Mouse (Mus musculus): ENCODE data around the gene Stk38. TPM values are rescaled to one million over a fixed set of nuclear protein-coding genes. Genes with fewer than 3 reads are reported as not detected.

The Stk38 gene
- polyA plus RNA-seq (2017; shearing (Covaris generic)): 291 TPM

GRCm38 (mm10) chr17:29007641-29008325, at the start of gene Stk38:
Gene Stk38, minus strand, starts transcription at chr17:29007995.

GRCm38 (mm10) chr17:29032274-29033069, 24.7 kb upstream of the Stk38 start, which contains the start of gene Srsf3:
Gene Srsf3, plus strand, starts transcription at chr17:29032628.

GRCm38 (mm10) chr17:28951831-28952799, 55.7 kb downstream of the Stk38 start, which contains the start of gene Kctd20:
Gene Kctd20, plus strand, starts transcription at chr17:28951950.

GRCm38 (mm10) chr17:28943740-28944139, 64.1 kb downstream of the Stk38 start, which contains the start of gene Pxt1:
Gene Pxt1, minus strand, starts transcription at chr17:28943840.

Other genes starting within 250 kb of the Stk38 start
- gene Mapk13, start 238.7 kb downstream of the Stk38 start, polyA plus RNA-seq (2017; shearing (Covaris generic)): not detected
- gene Brpf3, start 206.9 kb downstream of the Stk38 start, polyA plus RNA-seq (2017; shearing (Covaris generic)): 14.8 TPM
- gene Pnpla1, start 149.6 kb downstream of the Stk38 start, polyA plus RNA-seq (2017; shearing (Covaris generic)): not detected
- 0.19 TPM for gene 4930539E08Rik, start 92.7 kb downstream of the Stk38 start, polyA plus RNA-seq (2017; shearing (Covaris generic))
- not detected for gene Pxt1, start 64.2 kb downstream of the Stk38 start, polyA plus RNA-seq (2017; shearing (Covaris generic))
- gene Kctd20, start 56.0 kb downstream of the Stk38 start, polyA plus RNA-seq (2017; shearing (Covaris generic)): 63.8 TPM
- gene Srsf3, start 24.6 kb upstream of the Stk38 start, polyA plus RNA-seq (2017; shearing (Covaris generic)): 580 TPM
- gene Cdkn1a, start 83.0 kb upstream of the Stk38 start, polyA plus RNA-seq (2017; shearing (Covaris generic)): 156 TPM
- gene Rab44, start 106.2 kb upstream of the Stk38 start, polyA plus RNA-seq (2017; shearing (Covaris generic)): not detected
- 0.35 TPM for gene Cpne5, start 230.2 kb upstream of the Stk38 start, polyA plus RNA-seq (2017; shearing (Covaris generic))

Data from effector memory CD4-positive, alpha-beta T cell, adult 5 months (primary cell).